Mouse (Mus musculus) kidney, embryonic 16.5 days (tissue): ENCODE measurements around the gene Tmem184b. TPM values are rescaled to one million over a fixed set of nuclear protein-coding genes. Genes with fewer than 3 reads are reported as not detected.

ENCODE experiments used
- ATAC-seq: fragments of 200-750 bp; cut with Nextera tagmentation; 2 replicates; pipeline ENCODE4 v1.8.0; 2017; ENCODE audit warnings: moderate TSS enrichment; ENCODE audit not compliant: low FRiP score, low TSS enrichment
- H3K27ac ChIP-seq: fragments of 300-500 bp; sonication (generic); 2 replicates; pipeline ENCODE4 v1.5.1; 2014; ENCODE audit warnings: low read length
- H3K27me3 ChIP-seq: fragments of 300-500 bp; sonication (generic); 2 replicates; pipeline ENCODE4 v1.6.1; 2014; ENCODE audit warnings: low read length, control low read depth, mixed read lengths; ENCODE audit not compliant: insufficient read depth
- H3K36me3 ChIP-seq: fragments of 300-500 bp; sonication (generic); 2 replicates; pipeline ENCODE4 v1.6.1; 2014; ENCODE audit warnings: low read length, control low read depth, mixed read lengths; ENCODE audit not compliant: insufficient read depth
- H3K4me1 ChIP-seq: fragments of 300-500 bp; sonication (generic); 2 replicates; pipeline ENCODE4 v1.6.1; 2014; ENCODE audit warnings: low read length, control low read depth, mixed read lengths; ENCODE audit not compliant: insufficient read depth
- H3K4me2 ChIP-seq: fragments of 300-500 bp; sonication (generic); replicated peaks from 2 replicates; pipeline ENCODE4 v1.6.1; 2014; ENCODE audit warnings: low read depth, low read length
- H3K4me3 ChIP-seq: fragments of 300-500 bp; sonication (generic); 2 replicates; pipeline ENCODE4 v1.5.1; 2014; ENCODE audit warnings: mild to moderate bottlenecking, low read length
- H3K9ac ChIP-seq: fragments of 300-500 bp; sonication (generic); replicated peaks from 2 replicates; pipeline ENCODE4 v1.6.1; 2014; ENCODE audit warnings: low read length
- H3K9me3 ChIP-seq: fragments of 300-500 bp; sonication (generic); 2 replicates; pipeline ENCODE4 v1.6.1; 2016; ENCODE audit warnings: low read length, control low read depth
- WGBS: fragments of 180-500 bp; shearing (Covaris S2); extraction: QIAGEN DNeasy Blood & Tissue Kit; methylation state at CpG from one replicate; pipeline ENCODE4 v1.1.7; 2014; 5-methylcytosine and 5-hydroxymethylcytosine counted together
- polyA plus RNA-seq: library from polyadenylated mRNA; unstranded; fragments of >200 nt; fragmentation: Nextera tagmentation; extraction: Ambion mirVana; gene quantifications from 2 replicates; pipeline ENCODE4 v1.2.1, GENCODE M21; 2015

Tmem184b gene
- polyA plus RNA-seq, 1 experiment from 2014 or later, result 80.5 TPM

DNA sequence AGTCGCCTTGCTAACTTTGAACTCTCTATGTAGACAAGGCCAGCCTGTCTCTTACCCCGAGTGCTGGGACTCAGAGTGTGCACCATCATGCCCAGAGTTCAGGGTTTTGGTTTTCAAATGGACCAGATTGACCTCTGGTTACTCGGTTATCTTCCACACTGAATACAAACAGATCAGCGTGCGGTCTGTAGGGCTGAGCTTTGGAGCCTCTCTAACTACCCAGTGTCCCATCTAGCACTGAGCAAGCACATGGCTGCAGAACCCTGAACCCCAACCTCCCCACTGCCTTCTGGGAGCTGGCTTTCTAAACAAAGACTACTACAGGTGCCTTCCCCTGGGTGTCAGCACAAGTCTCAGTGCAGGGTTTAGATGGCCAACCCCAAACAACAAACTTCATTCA lies 10.8 kb downstream of the Tmem184b start:
- Histone ChIP-seq H3K9ac (no peak overlapping the region), H3K36me3 (no peaks in the 10 kb centered on the region), H3K9me3 (no peaks in the 10 kb centered on the region), H3K4me2 (no peak overlapping the region), H3K27ac (0 out of 2 replicates have a peak overlapping the region, but pooled peaks have one; percentile 41), H3K4me1 (peaks cover 63% of the 10 kb centered on the region), H3K27me3 (no peaks in the 10 kb centered on the region), H3K4me3 (no peak overlapping the region)
- no peak for ATAC-seq
- 86% methylated on average over 5 of the region's 5 CpGs for WGBS

DNA sequence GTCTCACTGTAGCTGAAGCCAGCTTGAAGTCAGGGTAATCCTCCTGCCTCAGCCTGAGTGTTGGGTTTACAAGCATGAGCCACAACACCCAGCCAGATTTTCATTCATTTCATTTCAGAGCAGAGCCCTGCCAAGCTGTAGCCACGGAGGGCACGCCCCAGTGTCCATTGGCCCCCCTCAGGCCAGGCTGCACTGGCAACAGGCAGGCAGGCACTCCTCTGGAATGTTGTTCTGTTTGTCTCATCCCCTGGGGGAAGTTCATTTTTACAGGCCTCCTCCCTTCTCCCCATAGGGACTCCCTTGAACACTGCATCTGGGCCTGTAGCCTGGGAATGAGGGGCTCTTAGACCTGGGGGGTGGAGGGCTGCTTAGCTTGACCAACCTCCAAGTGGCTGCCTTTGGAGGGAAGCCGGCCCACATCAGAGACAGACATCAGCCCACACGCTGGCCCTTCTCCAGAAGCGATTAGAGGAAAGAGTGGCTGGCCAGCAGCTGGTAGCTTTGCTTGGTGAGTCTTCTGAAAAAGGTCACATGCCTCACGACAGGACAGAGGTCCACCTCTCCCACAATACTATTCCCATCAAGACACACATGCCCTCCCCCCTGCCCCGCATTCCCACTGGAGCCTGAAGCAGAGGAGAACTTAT lies 11.8 kb downstream of the Tmem184b start:
- no peak overlapping the region for H3K4me2 ChIP-seq
- no peak overlapping the region for H3K4me3 ChIP-seq
- ATAC-seq, result peak; percentile 68
- peaks cover 59% of the 10 kb centered on the region for H3K4me1 ChIP-seq
- no peaks in the 10 kb centered on the region for H3K9me3 ChIP-seq
- peak overlapping the region; percentile 41 for H3K27ac ChIP-seq
- no peaks in the 10 kb centered on the region for H3K27me3 ChIP-seq
- no peaks in the 10 kb centered on the region for H3K36me3 ChIP-seq
- 18% methylated on average over 6 of the region's 7 CpGs for WGBS
- no peak overlapping the region for H3K9ac ChIP-seq

DNA sequence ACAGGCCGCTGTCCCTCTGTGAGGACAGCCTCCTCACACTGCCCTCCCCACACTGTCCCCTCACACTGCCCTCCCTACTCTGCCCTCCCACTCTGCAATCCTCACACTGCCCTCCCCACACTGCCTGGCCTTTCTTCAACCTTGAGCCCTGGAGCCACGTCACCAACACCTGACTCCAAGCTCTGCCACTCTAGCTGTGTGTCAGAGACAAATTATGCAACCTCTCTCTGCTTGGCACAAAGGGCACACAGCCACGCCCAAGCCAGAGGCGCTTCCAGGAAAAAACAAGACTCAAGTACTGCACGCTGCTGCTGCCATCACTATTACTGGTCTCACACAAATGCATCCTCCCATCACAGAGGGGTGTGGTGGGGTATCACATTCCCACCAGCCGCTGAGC lies 12.9 kb downstream of the Tmem184b start:
- Histone ChIP-seq H3K36me3 (no peaks in the 10 kb centered on the region), H3K9ac (no peak overlapping the region), H3K4me2 (no peak overlapping the region), H3K27ac (no peak overlapping the region), H3K4me3 (no peak overlapping the region), H3K9me3 (no peaks in the 10 kb centered on the region), H3K27me3 (no peaks in the 10 kb centered on the region), H3K4me1 (peaks cover 55% of the 10 kb centered on the region)
- 76% methylated on average over 6 of the region's 6 CpGs for WGBS
- ATAC-seq, result no peak

DNA sequence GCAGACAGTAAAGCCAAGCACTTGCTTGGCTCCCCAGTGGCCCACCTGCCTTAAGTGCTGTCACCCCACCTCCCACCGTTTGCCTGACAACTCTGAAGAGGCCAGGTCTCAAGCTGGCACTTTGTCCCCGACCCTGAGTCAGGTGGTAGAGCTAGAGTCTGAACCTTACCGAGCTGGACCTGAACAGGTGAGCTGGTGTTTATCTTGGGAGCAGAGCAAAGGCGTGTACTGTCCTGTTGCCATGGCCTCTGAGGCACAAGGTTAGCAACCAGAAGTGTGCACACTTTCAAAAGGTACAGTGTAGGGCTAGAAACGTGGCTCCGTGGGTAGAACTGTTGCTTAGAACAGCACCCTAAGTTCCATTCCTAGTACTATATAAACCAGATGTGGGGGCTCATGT lies 15.2 kb downstream of the Tmem184b start:
- Histone ChIP-seq H3K27me3 (no peaks in the 10 kb centered on the region), H3K9ac (no peak overlapping the region), H3K4me3 (no peak overlapping the region), H3K9me3 (no peaks in the 10 kb centered on the region), H3K4me1 (peaks cover 35% of the 10 kb centered on the region), H3K36me3 (no peaks in the 10 kb centered on the region), H3K27ac (no peak overlapping the region), H3K4me2 (no peak overlapping the region)
- 78% methylated on average over 6 of the region's 6 CpGs for WGBS
- ATAC-seq, result no peak

DNA sequence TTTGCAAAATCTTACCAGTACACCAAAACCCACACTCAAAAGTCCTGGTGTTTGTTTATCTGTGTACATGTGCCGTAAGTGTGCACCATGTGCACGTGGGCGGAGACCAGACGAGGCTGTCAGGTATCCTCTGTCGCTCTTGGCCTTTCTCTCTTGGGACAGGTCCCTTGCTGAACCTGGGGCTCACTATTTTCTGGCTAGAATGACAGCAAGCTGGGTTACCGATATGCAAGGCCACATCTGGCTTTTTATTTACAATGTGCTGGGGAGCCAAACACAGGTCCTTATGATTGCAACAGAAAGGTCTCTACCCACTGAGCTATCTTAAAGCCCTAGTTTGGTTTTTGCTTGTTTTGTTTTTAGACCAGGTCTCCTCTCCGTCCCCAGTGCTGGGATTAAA lies 15.8 kb downstream of the Tmem184b start:
- H3K27me3 ChIP-seq, result no peaks in the 10 kb centered on the region
- H3K9ac ChIP-seq, result no peak overlapping the region
- no peak overlapping the region for H3K4me3 ChIP-seq
- no peaks in the 10 kb centered on the region for H3K36me3 ChIP-seq
- H3K4me2 ChIP-seq, result no peak overlapping the region
- H3K9me3 ChIP-seq, result no peaks in the 10 kb centered on the region
- H3K4me1 ChIP-seq, result peaks cover 29% of the 10 kb centered on the region
- WGBS, result 80% methylated on average over 7 of the region's 7 CpGs
- H3K27ac ChIP-seq, result no peak overlapping the region
- ATAC-seq, result no peak

DNA sequence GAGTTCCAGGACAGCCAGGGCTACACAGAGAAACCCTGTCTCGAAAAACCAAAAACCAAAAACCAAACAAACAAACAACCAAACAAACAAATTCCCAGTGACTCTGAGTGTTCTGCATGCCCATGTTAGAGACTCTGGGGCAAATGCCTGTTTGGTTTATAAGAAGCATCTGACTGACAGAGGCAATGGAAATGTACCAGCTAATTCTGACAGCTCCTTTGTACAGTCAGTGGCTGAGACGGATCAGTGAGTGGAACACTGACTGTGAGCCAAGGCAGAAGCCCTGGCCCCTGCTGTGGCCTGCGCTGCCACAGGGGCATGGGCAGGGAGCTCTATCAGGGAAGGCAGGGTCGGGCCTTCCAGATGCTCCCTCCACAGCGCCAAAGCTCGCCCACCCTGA lies 16.3 kb downstream of the Tmem184b start:
- ATAC-seq, result no peak

DNA sequence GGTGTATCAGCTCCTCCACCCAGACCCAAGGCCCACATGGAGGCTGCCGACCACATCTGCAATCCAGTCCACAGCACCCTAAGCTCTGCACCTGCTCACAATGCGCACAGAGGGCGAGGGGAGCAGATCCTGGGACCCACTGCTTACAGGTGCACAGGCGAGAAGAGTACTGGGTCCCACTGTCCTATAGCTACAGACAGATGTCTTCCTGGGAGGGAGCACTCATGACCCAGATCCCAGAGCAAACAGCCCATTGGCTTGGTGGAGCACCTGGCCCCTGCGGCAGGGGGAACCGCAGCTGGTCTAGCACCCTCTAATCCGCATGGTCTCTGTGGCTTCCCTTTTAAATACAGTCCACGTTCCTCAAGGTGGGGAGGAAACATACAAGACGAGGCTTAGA lies 21.7 kb downstream of the Tmem184b start:
- no peak for ATAC-seq
- no peak overlapping the region for H3K4me3 ChIP-seq
- H3K9ac ChIP-seq, result no peak overlapping the region
- no peak overlapping the region for H3K27ac ChIP-seq
- peaks cover 15% of the 10 kb centered on the region for H3K36me3 ChIP-seq
- no peak overlapping the region for H3K4me2 ChIP-seq
- H3K27me3 ChIP-seq, result no peaks in the 10 kb centered on the region
- 84% methylated on average over 9 of the region's 9 CpGs for WGBS
- peaks cover 12% of the 10 kb centered on the region; the same call in 1 of the 2 replicates for H3K4me1 ChIP-seq
- no peaks in the 10 kb centered on the region for H3K9me3 ChIP-seq

More for the DNA sequence above, 16.3 kb downstream of the Tmem184b start:
- Histone ChIP-seq H3K4me2 (no peak overlapping the region), H3K36me3 (no peaks in the 10 kb centered on the region), H3K9ac (no peak overlapping the region), H3K27me3 (no peaks in the 10 kb centered on the region), H3K9me3 (no peaks in the 10 kb centered on the region), H3K4me1 (peaks cover 24% of the 10 kb centered on the region), H3K27ac (no peak overlapping the region), H3K4me3 (no peak overlapping the region)
- 68% methylated on average over 6 of the region's 6 CpGs for WGBS

DNA sequence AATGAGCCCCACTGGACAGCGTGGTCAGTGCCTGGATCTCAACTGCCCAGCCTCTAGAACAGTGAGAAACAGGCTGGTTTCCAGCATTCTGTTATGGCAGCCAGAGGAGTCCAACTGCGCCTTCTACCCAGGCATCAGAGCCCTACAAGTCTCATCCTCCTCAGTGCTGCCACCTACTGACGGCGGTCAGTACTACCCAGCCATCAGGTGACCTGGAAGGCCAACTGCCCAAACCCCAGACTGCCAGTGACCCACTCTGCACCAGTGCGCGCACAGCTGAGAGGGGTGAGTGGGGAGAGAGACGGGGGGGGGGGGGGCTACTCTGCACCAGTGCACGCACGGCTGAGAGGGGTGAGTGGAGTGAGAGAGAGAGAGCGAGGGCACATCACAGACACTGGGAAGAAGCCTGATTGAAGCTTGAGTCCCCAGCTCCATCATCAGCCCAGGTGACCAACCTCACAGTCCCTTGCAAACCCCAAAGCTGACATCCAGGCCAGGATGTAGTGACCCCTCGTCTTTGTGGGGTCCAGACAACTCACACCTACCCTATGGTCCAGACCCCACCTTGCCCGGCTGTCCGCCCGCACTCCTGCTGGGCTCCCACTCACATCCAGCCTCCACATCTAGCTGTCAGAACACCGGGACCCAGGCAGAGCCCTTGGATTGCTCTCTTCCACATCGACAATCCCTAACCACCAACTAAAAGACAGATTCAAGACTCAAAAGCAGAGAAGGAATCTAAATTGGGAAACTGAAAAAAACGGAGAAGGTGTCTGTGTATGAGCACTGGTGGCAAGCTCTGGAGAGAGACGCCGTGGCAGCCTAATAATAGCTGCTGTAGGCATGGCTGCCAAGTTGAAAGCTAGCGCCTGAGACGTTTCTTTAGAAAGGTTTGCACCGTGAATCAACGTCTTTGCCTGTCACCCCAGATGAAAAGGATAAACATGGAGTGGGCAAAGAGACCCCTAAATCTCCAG lies 22.6 kb downstream of the Tmem184b start:
- Histone ChIP-seq H3K4me3 (no peak overlapping the region), H3K9me3 (no peaks in the 10 kb centered on the region), H3K36me3 (peaks cover 22% of the 10 kb centered on the region), H3K9ac (no peak overlapping the region), H3K4me1 (peaks cover 12% of the 10 kb centered on the region; the same call in 1 of the 2 replicates), H3K27me3 (no peaks in the 10 kb centered on the region), H3K27ac (no peak overlapping the region), H3K4me2 (no peak overlapping the region)
- ATAC-seq, result peak; percentile 65
- WGBS, result 52% methylated on average over 22 of the region's 23 CpGs

DNA sequence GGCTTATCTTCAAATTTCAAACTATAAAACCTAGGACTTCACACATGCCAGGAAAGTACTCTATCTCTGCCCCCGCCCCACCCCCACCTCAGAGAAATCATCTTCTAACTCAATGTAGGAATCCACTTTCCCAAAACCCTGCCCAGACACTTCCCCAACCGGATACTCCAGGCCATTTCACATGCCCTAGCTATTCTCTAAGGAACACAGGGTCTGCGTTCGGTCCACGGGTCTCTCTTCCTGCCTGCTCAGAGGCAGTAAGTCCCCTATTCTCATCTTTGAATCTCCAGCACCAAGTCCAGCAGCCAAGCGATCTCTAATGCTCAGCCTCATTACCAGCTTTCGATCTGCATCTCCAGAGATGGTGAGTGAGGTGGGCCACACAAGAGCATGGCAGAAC lies 23.7 kb downstream of the Tmem184b start:
- Histone ChIP-seq H3K27me3 (no peaks in the 10 kb centered on the region), H3K4me1 (peaks cover 12% of the 10 kb centered on the region; the same call in 1 of the 2 replicates), H3K4me2 (no peak overlapping the region), H3K27ac (no peak overlapping the region), H3K9ac (no peak overlapping the region), H3K9me3 (no peaks in the 10 kb centered on the region), H3K36me3 (peaks cover 26% of the 10 kb centered on the region), H3K4me3 (no peak overlapping the region)
- 83% methylated on average over 7 of the region's 7 CpGs for WGBS
- no peak for ATAC-seq

DNA sequence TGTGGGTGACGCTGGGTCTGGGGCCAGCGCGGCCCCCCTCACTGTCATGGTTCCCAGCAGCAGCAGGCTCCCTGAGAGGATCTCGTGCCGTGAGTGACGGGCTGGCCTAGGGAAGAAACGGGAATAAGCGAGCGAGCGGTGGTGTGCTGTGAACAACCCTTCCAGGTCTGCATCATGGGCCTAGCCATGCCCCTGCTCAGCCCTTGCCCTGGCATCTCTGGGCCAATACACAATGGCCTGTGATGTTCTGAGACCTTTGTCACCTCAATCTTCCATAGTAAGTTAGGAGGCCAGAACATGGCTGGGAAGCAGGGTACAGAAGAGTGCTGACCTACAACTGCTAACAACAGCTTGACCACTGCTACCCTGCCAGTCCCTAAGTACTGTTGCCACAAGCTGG lies 24.8 kb downstream of the Tmem184b start:
- Histone ChIP-seq H3K4me1 (peaks cover 12% of the 10 kb centered on the region; the same call in 1 of the 2 replicates), H3K27ac (no peak overlapping the region), H3K9me3 (no peaks in the 10 kb centered on the region), H3K9ac (no peak overlapping the region), H3K36me3 (peaks cover 28% of the 10 kb centered on the region), H3K4me3 (no peak overlapping the region), H3K27me3 (no peaks in the 10 kb centered on the region), H3K4me2 (no peak overlapping the region)
- WGBS, result 93% methylated on average over 10 of the region's 10 CpGs
- no peak for ATAC-seq
